Mouse (Mus musculus): ENCODE results near the gene Wwc2. TPM values are rescaled to one million over a fixed set of nuclear protein-coding genes. Genes with fewer than 3 reads are reported as not detected.

The Wwc2 gene
- polyA plus RNA-seq, 1 experiment from 2014 or later: 14.7 TPM

- Histone ChIP-seq H3K9me3 (ENCODE audit: control insufficient read depth, low read length) (no peaks in the 10 kb centered on the region), H3K27me3 (ENCODE audit: control insufficient read depth, insufficient read depth, low read length) (no peaks in the 10 kb centered on the region), H3K27ac (replicated peaks in 1 of 2; ENCODE audit: control insufficient read depth in 1 of 2, insufficient read depth in 1 of 2, low read depth in 2 of 2, low read length in 2 of 2) (no peak overlapping the region), H3K36me3 (ENCODE audit: control insufficient read depth, insufficient read depth, low read length) (no peaks in the 10 kb centered on the region), H3K4me3 (ENCODE audit: control insufficient read depth in 1 of 2, insufficient read depth in 1 of 2, low read depth in 1 of 2, low read length in 2 of 2) (no peak overlapping the region), H3K4me2 (ENCODE audit: low read length) (no peak overlapping the region), H3K4me1 (ENCODE audit: control insufficient read depth in 2 of 2, insufficient read depth in 2 of 2, low read length in 2 of 2) (no peaks in the 10 kb centered on the region), H3K9ac (ENCODE audit: low read length) (no peak overlapping the region)
- WGBS: 88% methylated on average over 8 of the region's 8 CpGs
- no peak for ATAC-seq (ENCODE audit: insufficient number of reproducible peaks, insufficient read depth, low FRiP score, low read depth)
These were observed 11.8 kb upstream of the Wwc2 start for GRCm38 (mm10) chr8:48002551-48002950.

- H3K9ac ChIP-seq (ENCODE audit: low read length): no peak overlapping the region
- no peaks in the 10 kb centered on the region for H3K36me3 ChIP-seq (ENCODE audit: control insufficient read depth, insufficient read depth, low read length)
- H3K4me3 ChIP-seq (ENCODE audit: control insufficient read depth in 1 of 2, insufficient read depth in 1 of 2, low read depth in 1 of 2, low read length in 2 of 2): no peak overlapping the region
- H3K4me1 ChIP-seq (ENCODE audit: control insufficient read depth in 2 of 2, insufficient read depth in 2 of 2, low read length in 2 of 2): no peaks in the 10 kb centered on the region
- no peak for ATAC-seq (ENCODE audit: insufficient number of reproducible peaks, insufficient read depth, low FRiP score, low read depth)
- H3K4me2 ChIP-seq (ENCODE audit: low read length): no peak overlapping the region
- no peak overlapping the region for H3K27ac ChIP-seq (replicated peaks in 1 of 2; ENCODE audit: control insufficient read depth in 1 of 2, insufficient read depth in 1 of 2, low read depth in 2 of 2, low read length in 2 of 2)
- no peaks in the 10 kb centered on the region for H3K9me3 ChIP-seq (ENCODE audit: control insufficient read depth, low read length)
- no peaks in the 10 kb centered on the region for H3K27me3 ChIP-seq (ENCODE audit: control insufficient read depth, insufficient read depth, low read length)
- 92% methylated on average over 6 of the region's 6 CpGs for WGBS
These were observed 10.7 kb upstream of the Wwc2 start for GRCm38 (mm10) chr8:48001395-48001794.

- Histone ChIP-seq H3K4me1 (ENCODE audit: control insufficient read depth in 2 of 2, insufficient read depth in 2 of 2, low read length in 2 of 2) (peaks cover 11 to 15% of the 10 kb centered on the region in 2 experiments), H3K27me3 (ENCODE audit: control insufficient read depth, insufficient read depth, low read length) (no peaks in the 10 kb centered on the region), H3K9me3 (ENCODE audit: control insufficient read depth, low read length) (no peaks in the 10 kb centered on the region), H3K36me3 (ENCODE audit: control insufficient read depth, insufficient read depth, low read length) (no peaks in the 10 kb centered on the region), H3K4me2 (ENCODE audit: low read length) (no peak overlapping the region), H3K27ac (replicated peaks in 1 of 2; ENCODE audit: control insufficient read depth in 1 of 2, insufficient read depth in 1 of 2, low read depth in 2 of 2, low read length in 2 of 2) (no peak overlapping the region), H3K4me3 (ENCODE audit: control insufficient read depth in 1 of 2, insufficient read depth in 1 of 2, low read depth in 1 of 2, low read length in 2 of 2) (no peak overlapping the region), H3K9ac (ENCODE audit: low read length) (no peak overlapping the region)
- no peak for ATAC-seq (ENCODE audit: insufficient number of reproducible peaks, insufficient read depth, low FRiP score, low read depth)
- WGBS: 71% methylated on average over 1 of the region's 1 CpGs
These were observed 6.0 kb upstream of the Wwc2 start for GRCm38 (mm10) chr8:47996712-47997111.

- Histone ChIP-seq H3K4me3 (ENCODE audit: control insufficient read depth in 1 of 2, insufficient read depth in 1 of 2, low read depth in 1 of 2, low read length in 2 of 2) (no peak overlapping the region), H3K27ac (replicated peaks in 1 of 2; ENCODE audit: control insufficient read depth in 1 of 2, insufficient read depth in 1 of 2, low read depth in 2 of 2, low read length in 2 of 2) (no peak overlapping the region), H3K9ac (ENCODE audit: low read length) (no peak overlapping the region), H3K9me3 (ENCODE audit: control insufficient read depth, low read length) (no peaks in the 10 kb centered on the region), H3K36me3 (ENCODE audit: control insufficient read depth, insufficient read depth, low read length) (no peaks in the 10 kb centered on the region), H3K4me1 (ENCODE audit: control insufficient read depth in 2 of 2, insufficient read depth in 2 of 2, low read length in 2 of 2) (peaks cover 14 to 20% of the 10 kb centered on the region in 2 experiments), H3K27me3 (ENCODE audit: control insufficient read depth, insufficient read depth, low read length) (no peaks in the 10 kb centered on the region), H3K4me2 (ENCODE audit: low read length) (no peak overlapping the region)
- ATAC-seq (ENCODE audit: insufficient number of reproducible peaks, insufficient read depth, low FRiP score, low read depth): no peak
- 89% methylated on average over 3 of the region's 3 CpGs for WGBS
These were observed 5.4 kb upstream of the Wwc2 start for GRCm38 (mm10) chr8:47996126-47996525.

GRCm38 (mm10) chr8:47995391-47995790 lies 4.7 kb upstream of the Wwc2 start:
- peak overlapping the region; percentile 47; the same call in 1 of the 2 replicates for H3K9ac ChIP-seq (ENCODE audit: low read length)
- peak overlapping the region; percentile 57 to 69; a peak in 3 of 4 replicates for H3K27ac ChIP-seq (replicated peaks in 1 of 2; ENCODE audit: control insufficient read depth in 1 of 2, insufficient read depth in 1 of 2, low read depth in 2 of 2, low read length in 2 of 2)
- peak overlapping the region; percentile 27 to 34; a peak in 3 of 4 replicates for H3K4me3 ChIP-seq (ENCODE audit: control insufficient read depth in 1 of 2, insufficient read depth in 1 of 2, low read depth in 1 of 2, low read length in 2 of 2)

GRCm38 (mm10) chr8:47994618-47995274 lies 4.0 kb upstream of the Wwc2 start:
- ATAC-seq (ENCODE audit: insufficient number of reproducible peaks, insufficient read depth, low FRiP score, low read depth): no peak; the same call in 1 of the 2 replicates
- H3K27ac ChIP-seq (replicated peaks in 1 of 2; ENCODE audit: control insufficient read depth in 1 of 2, insufficient read depth in 1 of 2, low read depth in 2 of 2, low read length in 2 of 2): peak overlapping the region; percentile 57 to 69
- 24% methylated on average over 25 of the region's 25 CpGs for WGBS
- H3K4me2 ChIP-seq (ENCODE audit: low read length): peak overlapping the region; percentile 66
- no peaks in the 10 kb centered on the region for H3K27me3 ChIP-seq (ENCODE audit: control insufficient read depth, insufficient read depth, low read length)
- H3K9ac ChIP-seq (ENCODE audit: low read length): peak overlapping the region; percentile 47
- H3K9me3 ChIP-seq (ENCODE audit: control insufficient read depth, low read length): no peaks in the 10 kb centered on the region
- H3K36me3 ChIP-seq (ENCODE audit: control insufficient read depth, insufficient read depth, low read length): no peaks in the 10 kb centered on the region
- H3K4me1 ChIP-seq (ENCODE audit: control insufficient read depth in 2 of 2, insufficient read depth in 2 of 2, low read length in 2 of 2): peaks cover 14 to 20% of the 10 kb centered on the region in 2 experiments
- H3K4me3 ChIP-seq (ENCODE audit: control insufficient read depth in 1 of 2, insufficient read depth in 1 of 2, low read depth in 1 of 2, low read length in 2 of 2): peak overlapping the region; percentile 27 to 34

More at GRCm38 (mm10) chr8:47995391-47995790, 4.7 kb upstream of the Wwc2 start:
- WGBS: 84% methylated on average over 6 of the region's 6 CpGs
- Histone ChIP-seq H3K36me3 (ENCODE audit: control insufficient read depth, insufficient read depth, low read length) (no peaks in the 10 kb centered on the region), H3K27me3 (ENCODE audit: control insufficient read depth, insufficient read depth, low read length) (no peaks in the 10 kb centered on the region), H3K9me3 (ENCODE audit: control insufficient read depth, low read length) (no peaks in the 10 kb centered on the region), H3K4me1 (ENCODE audit: control insufficient read depth in 2 of 2, insufficient read depth in 2 of 2, low read length in 2 of 2) (peaks cover 14 to 20% of the 10 kb centered on the region in 2 experiments), H3K4me2 (ENCODE audit: low read length) (peak overlapping the region; percentile 66)
- ATAC-seq (ENCODE audit: insufficient number of reproducible peaks, insufficient read depth, low FRiP score, low read depth): no peak

- H3K27me3 ChIP-seq (ENCODE audit: control insufficient read depth, insufficient read depth, low read length): no peaks in the 10 kb centered on the region
- peak overlapping the region; percentile 90 to 99 for H3K4me3 ChIP-seq (ENCODE audit: control insufficient read depth in 1 of 2, insufficient read depth in 1 of 2, low read depth in 1 of 2, low read length in 2 of 2)
- peak overlapping the region; percentile 98 to 99 for H3K27ac ChIP-seq (replicated peaks in 1 of 2; ENCODE audit: control insufficient read depth in 1 of 2, insufficient read depth in 1 of 2, low read depth in 2 of 2, low read length in 2 of 2)
- no peaks in the 10 kb centered on the region for H3K9me3 ChIP-seq (ENCODE audit: control insufficient read depth, low read length)
- peak overlapping the region; percentile 73 for H3K4me2 ChIP-seq (ENCODE audit: low read length)
- WGBS: under 1% methylated on average over 36 of the region's 45 CpGs
- peaks cover 28 to 57% of the 10 kb centered on the region in 2 experiments for H3K4me1 ChIP-seq (ENCODE audit: control insufficient read depth in 2 of 2, insufficient read depth in 2 of 2, low read length in 2 of 2)
- H3K9ac ChIP-seq (ENCODE audit: low read length): peak overlapping the region; percentile 98
- 0 out of 2 replicates have a peak, but pooled peaks cover 5% of the 10 kb centered on the region for H3K36me3 ChIP-seq (ENCODE audit: control insufficient read depth, insufficient read depth, low read length)
- peak; percentile 92 for ATAC-seq (ENCODE audit: insufficient number of reproducible peaks, insufficient read depth, low FRiP score, low read depth)
These were observed 345 bp downstream of the Wwc2 start for GRCm38 (mm10) chr8:47990386-47990772.
